In genomic region chr1:12242090-12242489, GRCm38 (mm10) we compare ENCODE assay signal across 25 mouse cellular contexts.
"Had no signal": no experiment of that assay in that cellular context is flagged by ENCODE, and none has a peak within 500 bp of the region (broad histone marks: within the 10 kb centered on the region; RNA-seq: fewer than 3 reads in every experiment).

No protein-coding gene starts in this region.

- ATAC-seq: hindbrain, postnatal 0 days; intestine, postnatal 0 days had no signal

- H3K36me3 ChIP-seq: heart, embryonic 13.5 days; heart, embryonic 15.5 days; hindbrain, embryonic 13.5 days; hindbrain, embryonic 15.5 days; kidney, embryonic 15.5 days; limb, embryonic 13.5 days; liver, embryonic 13.5 days had no signal

- H3K9me3 ChIP-seq: heart, embryonic 13.5 days; heart, embryonic 15.5 days; hindbrain, embryonic 13.5 days; hindbrain, embryonic 15.5 days; kidney, embryonic 15.5 days; limb, embryonic 13.5 days; liver, embryonic 13.5 days had no signal

- H3K4me1 ChIP-seq: heart, embryonic 13.5 days; heart, embryonic 15.5 days; hindbrain, embryonic 13.5 days; hindbrain, embryonic 15.5 days; kidney, embryonic 15.5 days; limb, embryonic 13.5 days; liver, embryonic 13.5 days had no signal

- H3K4me3 ChIP-seq: heart, adult 2 months; heart, embryonic 13.5 days; heart, embryonic 15.5 days; hindbrain, embryonic 13.5 days; hindbrain, embryonic 15.5 days; kidney, embryonic 15.5 days; layer of hippocampus, adult 2 months; left cerebral cortex, adult 2 months; limb, embryonic 13.5 days; liver, embryonic 13.5 days had no signal

- H3K27ac ChIP-seq: heart, adult 2 months; heart, embryonic 13.5 days; heart, embryonic 15.5 days; hindbrain, embryonic 13.5 days; hindbrain, embryonic 15.5 days; hindbrain, postnatal 0 days; kidney, embryonic 15.5 days; kidney, postnatal 0 days; layer of hippocampus, adult 2 months; left cerebral cortex, adult 2 months; limb, embryonic 13.5 days; liver, embryonic 13.5 days had no signal

- H3K27me3 ChIP-seq: heart, embryonic 13.5 days; heart, embryonic 15.5 days; hindbrain, embryonic 13.5 days; hindbrain, embryonic 15.5 days; kidney, embryonic 15.5 days; limb, embryonic 13.5 days; liver, embryonic 13.5 days had no signal

- H3K4me2 ChIP-seq: heart, embryonic 11.5 days; heart, embryonic 13.5 days; heart, embryonic 15.5 days; hindbrain, embryonic 13.5 days; hindbrain, embryonic 15.5 days; kidney, embryonic 15.5 days; limb, embryonic 13.5 days; liver, embryonic 11.5 days; liver, embryonic 13.5 days had no signal

- H3K9ac ChIP-seq: heart, embryonic 13.5 days; heart, embryonic 15.5 days; hindbrain, embryonic 13.5 days; hindbrain, embryonic 15.5 days; kidney, embryonic 15.5 days; limb, embryonic 13.5 days; liver, embryonic 13.5 days had no signal

- DNase-seq: gastrocnemius, postnatal 14 days; gastrocnemius, postnatal 36 days; heart, adult 11 months; heart, adult 2 months; heart, postnatal 14 days; heart, postnatal 36 days; kidney, adult 18-20 months; kidney, adult 8-10 months; kidney, postnatal 14 days; kidney, postnatal 36 days; liver; liver, embryonic 13.5 days had no signal
